Mouse (Mus musculus) monocyte, adult 5-6 weeks (primary cell): Measurements from ENCODE around the gene Dnajc17. TPM values are rescaled to one million over a fixed set of nuclear protein-coding genes. Genes with fewer than 3 reads are reported as not detected.

Source experiments
- total RNA-seq: library from RNA; stranded (forward); fragments of 200-1000, 200-491, 200-594 nt; gene quantifications from 3 replicates; pipeline ENCODE4 v1.2.3, GENCODE M21; 2017

Gene Dnajc17
- total RNA-seq, 1 experiment from 2014 or later, result 53.6 TPM

Other genes with a start within 250 kb of the Dnajc17 start
- gene Ccdc32, start 179.4 kb downstream of the Dnajc17 start, total RNA-seq, result 11.1 to 22.1 TPM (median 15.6 TPM) in 3 replicates
- 3.7 to 5.5 TPM (median 4.3 TPM) in 3 replicates for gene Rpusd2, start 174.0 kb downstream of the Dnajc17 start, total RNA-seq
- 2.5 to 4.6 TPM (median 2.6 TPM) in 3 replicates for gene Knl1, start 161.7 kb downstream of the Dnajc17 start, total RNA-seq
- gene Rad51, start 96.0 kb downstream of the Dnajc17 start, total RNA-seq, result 0.53 to 2.4 TPM (median 2.3 TPM) in 3 replicates
- gene Rmdn3, start 51.8 kb downstream of the Dnajc17 start, total RNA-seq, result 22.5 to 29.1 TPM (median 25.2 TPM) in 3 replicates
- gene Gchfr, start 41.0 kb downstream of the Dnajc17 start, total RNA-seq, result 3.9 TPM in 1 of 3 replicates, not detected in the others
- gene Gm14137, start 34.3 kb downstream of the Dnajc17 start, total RNA-seq, result 0.43 to 0.97 TPM in 2 of 3 replicates, not detected in the other
- 8.2 to 38.8 TPM (median 16.5 TPM) in 3 replicates for gene Zfyve19, start 178 bp downstream of the Dnajc17 start, total RNA-seq
- gene Ppp1r14d, start 21.1 kb upstream of the Dnajc17 start, total RNA-seq, result not detected in 3 replicates
- 1.5 TPM in 1 of 3 replicates, not detected in the others for gene Spint1, start 28.6 kb upstream of the Dnajc17 start, total RNA-seq
- gene Rhov, start 62.5 kb upstream of the Dnajc17 start, total RNA-seq, result 0.48 TPM in 1 of 3 replicates, not detected in the others
- gene Vps18, start 79.9 kb upstream of the Dnajc17 start, total RNA-seq, result 20.7 to 33.0 TPM (median 21.1 TPM) in 3 replicates
- 0.19 to 0.85 TPM in 2 of 3 replicates, not detected in the other for gene Dll4, start 117.0 kb upstream of the Dnajc17 start, total RNA-seq
- 0.49 TPM in 1 of 3 replicates, not detected in the others for gene Chac1, start 142.4 kb upstream of the Dnajc17 start, total RNA-seq